Mouse (Mus musculus): ENCODE measurements around the gene Gramd1b. TPM values are rescaled to one million over a fixed set of nuclear protein-coding genes. Genes with fewer than 3 reads are reported as not detected.
A peak's percentile ranks its signal among the peaks of the same experiment; 100 is the strongest.

The Gramd1b gene
- polyA plus RNA-seq, 1 experiment from 2014 or later: 13.5 TPM

- peak; percentile 80 for ATAC-seq (ENCODE audit: low FRiP score)
- H3K9me3 ChIP-seq: no peaks in the 10 kb centered on the region
- no peak overlapping the region for H3K4me3 ChIP-seq
- no peaks in the 10 kb centered on the region for H3K4me1 ChIP-seq (replicated peaks)
- WGBS: 56% methylated on average over 19 of the region's 19 CpGs
- H3K4me2 ChIP-seq: no peak overlapping the region
- no peak overlapping the region for H3K9ac ChIP-seq
- no peak overlapping the region for H3K27ac ChIP-seq
- H3K36me3 ChIP-seq: peaks cover 46% of the 10 kb centered on the region
- H3K27me3 ChIP-seq: no peaks in the 10 kb centered on the region
Measured at GRCm38 (mm10) chr9:40330609-40331382, 200.4 kb downstream of the Gramd1b start.

GRCm38 (mm10) chr9:40326260-40326915 lies 204.8 kb downstream of the Gramd1b start:
- 70% methylated on average over 7 of the region's 7 CpGs for WGBS
- H3K27me3 ChIP-seq: no peaks in the 10 kb centered on the region
- peaks cover 52% of the 10 kb centered on the region for H3K36me3 ChIP-seq
- 0 out of 2 replicates have a peak, but pooled peaks cover under 1% of the 10 kb centered on the region for H3K4me1 ChIP-seq (replicated peaks)
- no peak overlapping the region for H3K4me2 ChIP-seq
- no peak overlapping the region for H3K9ac ChIP-seq
- no peaks in the 10 kb centered on the region for H3K9me3 ChIP-seq
- no peak overlapping the region for H3K4me3 ChIP-seq
- H3K27ac ChIP-seq: no peak overlapping the region
- ATAC-seq (ENCODE audit: low FRiP score): no peak

GRCm38 (mm10) chr9:40324826-40325225 lies 206.4 kb downstream of the Gramd1b start:
- peaks cover 59% of the 10 kb centered on the region for H3K36me3 ChIP-seq

GRCm38 (mm10) chr9:40324232-40324792 lies 206.9 kb downstream of the Gramd1b start:
- 91% methylated on average over 4 of the region's 4 CpGs for WGBS
- no peaks in the 10 kb centered on the region for H3K27me3 ChIP-seq
- no peaks in the 10 kb centered on the region for H3K9me3 ChIP-seq
- H3K4me3 ChIP-seq: no peak overlapping the region
- peaks cover 3% of the 10 kb centered on the region; the same call in 1 of the 2 replicates for H3K4me1 ChIP-seq (replicated peaks)
- H3K27ac ChIP-seq: no peak overlapping the region
- no peak overlapping the region for H3K9ac ChIP-seq
- H3K4me2 ChIP-seq: no peak overlapping the region
- no peak for ATAC-seq (ENCODE audit: low FRiP score)
- peaks cover 54% of the 10 kb centered on the region for H3K36me3 ChIP-seq

More at GRCm38 (mm10) chr9:40324826-40325225, 206.4 kb downstream of the Gramd1b start:
- ATAC-seq (ENCODE audit: low FRiP score): no peak
- H3K9me3 ChIP-seq: no peaks in the 10 kb centered on the region
- no peak overlapping the region for H3K4me2 ChIP-seq
- no peak overlapping the region for H3K4me3 ChIP-seq
- H3K9ac ChIP-seq: no peak overlapping the region
- no peaks in the 10 kb centered on the region for H3K27me3 ChIP-seq
- peaks cover 3% of the 10 kb centered on the region; the same call in 1 of the 2 replicates for H3K4me1 ChIP-seq (replicated peaks)
- H3K27ac ChIP-seq: no peak overlapping the region
- 96% methylated on average over 6 of the region's 6 CpGs for WGBS

- no peak for ATAC-seq (ENCODE audit: low FRiP score)
- no peak overlapping the region for H3K9ac ChIP-seq
- H3K27me3 ChIP-seq: no peaks in the 10 kb centered on the region
- H3K4me2 ChIP-seq: no peak overlapping the region
- H3K9me3 ChIP-seq: no peaks in the 10 kb centered on the region
- H3K4me3 ChIP-seq: no peak overlapping the region
- WGBS: 83% methylated on average over 6 of the region's 6 CpGs
- H3K4me1 ChIP-seq (replicated peaks): peaks cover 3% of the 10 kb centered on the region; the same call in 1 of the 2 replicates
- H3K27ac ChIP-seq: no peak overlapping the region
- peaks cover 53% of the 10 kb centered on the region for H3K36me3 ChIP-seq
Measured at GRCm38 (mm10) chr9:40323773-40324172, 207.4 kb downstream of the Gramd1b start.

GRCm38 (mm10) chr9:40323171-40323570 lies 208.0 kb downstream of the Gramd1b start:
- H3K27me3 ChIP-seq: no peaks in the 10 kb centered on the region
- WGBS: 81% methylated on average over 5 of the region's 5 CpGs
- no peak for ATAC-seq (ENCODE audit: low FRiP score)
- no peak overlapping the region for H3K9ac ChIP-seq
- no peak overlapping the region for H3K4me3 ChIP-seq
- no peaks in the 10 kb centered on the region for H3K9me3 ChIP-seq
- no peak overlapping the region for H3K4me2 ChIP-seq
- H3K36me3 ChIP-seq: peaks cover 49% of the 10 kb centered on the region
- no peak overlapping the region for H3K27ac ChIP-seq
- peaks cover 3% of the 10 kb centered on the region; the same call in 1 of the 2 replicates for H3K4me1 ChIP-seq (replicated peaks)

GRCm38 (mm10) chr9:40322372-40322771 lies 208.8 kb downstream of the Gramd1b start:
- no peak for ATAC-seq (ENCODE audit: low FRiP score)
- peaks cover 3% of the 10 kb centered on the region; the same call in 1 of the 2 replicates for H3K4me1 ChIP-seq (replicated peaks)
- H3K4me2 ChIP-seq: no peak overlapping the region
- no peaks in the 10 kb centered on the region for H3K27me3 ChIP-seq
- H3K4me3 ChIP-seq: no peak overlapping the region
- WGBS: 93% methylated on average over 3 of the region's 3 CpGs
- H3K36me3 ChIP-seq: peaks cover 49% of the 10 kb centered on the region
- no peaks in the 10 kb centered on the region for H3K9me3 ChIP-seq
- H3K9ac ChIP-seq: no peak overlapping the region
- H3K27ac ChIP-seq: no peak overlapping the region

GRCm38 (mm10) chr9:40321668-40322003 lies 209.5 kb downstream of the Gramd1b start:
- ATAC-seq (ENCODE audit: low FRiP score): no peak

GRCm38 (mm10) chr9:40320879-40321667 lies 210.1 kb downstream of the Gramd1b start:
- Histone ChIP-seq H3K4me1 (replicated peaks) (peaks cover 3% of the 10 kb centered on the region; the same call in 1 of the 2 replicates), H3K4me3 (no peak overlapping the region), H3K9ac (0 out of 2 replicates have a peak overlapping the region, but pooled peaks have one; percentile 3), H3K27me3 (no peaks in the 10 kb centered on the region), H3K4me2 (no peak overlapping the region), H3K27ac (peak overlapping the region; percentile 40), H3K9me3 (no peaks in the 10 kb centered on the region), H3K36me3 (peaks cover 52% of the 10 kb centered on the region)
- WGBS: 53% methylated on average over 12 of the region's 12 CpGs
- ATAC-seq (ENCODE audit: low FRiP score): peak; percentile 54

More at GRCm38 (mm10) chr9:40321668-40322003, 209.5 kb downstream of the Gramd1b start:
- no peak overlapping the region for H3K9ac ChIP-seq
- H3K4me1 ChIP-seq (replicated peaks): peaks cover 3% of the 10 kb centered on the region; the same call in 1 of the 2 replicates
- H3K9me3 ChIP-seq: no peaks in the 10 kb centered on the region
- H3K4me2 ChIP-seq: no peak overlapping the region
- 76% methylated on average over 3 of the region's 3 CpGs for WGBS
- peaks cover 53% of the 10 kb centered on the region for H3K36me3 ChIP-seq
- no peak overlapping the region; the same call in 1 of the 2 replicates for H3K27ac ChIP-seq
- H3K27me3 ChIP-seq: no peaks in the 10 kb centered on the region
- H3K4me3 ChIP-seq: no peak overlapping the region

- Histone ChIP-seq H3K9me3 (no peaks in the 10 kb centered on the region), H3K27ac (peak overlapping the region; percentile 40; the same call in 1 of the 2 replicates), H3K4me2 (no peak overlapping the region), H3K9ac (0 out of 2 replicates have a peak overlapping the region, but pooled peaks have one; percentile 3), H3K27me3 (no peaks in the 10 kb centered on the region), H3K36me3 (peaks cover 51% of the 10 kb centered on the region), H3K4me1 (replicated peaks) (peaks cover 3% of the 10 kb centered on the region; the same call in 1 of the 2 replicates), H3K4me3 (0 out of 2 replicates have a peak overlapping the region, but pooled peaks have one; percentile 2)
- WGBS: 89% methylated on average over 8 of the region's 8 CpGs
- no peak for ATAC-seq (ENCODE audit: low FRiP score)
Measured at GRCm38 (mm10) chr9:40320405-40320804, 210.8 kb downstream of the Gramd1b start.

GRCm38 (mm10) chr9:40318771-40319170 lies 212.4 kb downstream of the Gramd1b start:
- no peak for ATAC-seq (ENCODE audit: low FRiP score)
- Histone ChIP-seq H3K4me2 (no peak overlapping the region), H3K27ac (no peak overlapping the region), H3K9ac (no peak overlapping the region), H3K4me1 (replicated peaks) (peaks cover 3% of the 10 kb centered on the region; the same call in 1 of the 2 replicates), H3K36me3 (peaks cover 51% of the 10 kb centered on the region), H3K27me3 (no peaks in the 10 kb centered on the region), H3K4me3 (no peak overlapping the region), H3K9me3 (no peaks in the 10 kb centered on the region)
- 82% methylated on average over 5 of the region's 5 CpGs for WGBS

Data from hindbrain, embryonic 13.5 days (tissue).